Mouse (Mus musculus) limb, embryonic 11.5 days (tissue): ENCODE data around the gene Palm. TPM values are rescaled to one million over a fixed set of nuclear protein-coding genes. Genes with fewer than 3 reads are reported as not detected.
"Not testable (repeated sequence)": the region's sequence is repeated elsewhere in the genome, so short reads cannot be mapped to it uniquely, and the experiment has no call there.

ENCODE experiments used
- ATAC-seq: fragments of 200-750 bp; cut with Nextera tagmentation; 2 replicates; pipeline ENCODE4 v1.8.0; 2017; ENCODE audit warnings: low read depth; ENCODE audit not compliant: insufficient number of reproducible peaks, low FRiP score, low TSS enrichment
- DNase-seq: peaks from one replicate; pipeline ENCODE4 v3.0.0-alpha.2; 2015; ENCODE audit warnings: low spot score
- H3K27ac ChIP-seq: fragments of 300-500 bp; sonication (generic); replicated peaks from 2 replicates; pipeline ENCODE4 v1.5.1; 2014; ENCODE audit warnings: low read depth, mild to moderate bottlenecking, low read length
- H3K27me3 ChIP-seq: fragments of 300-500 bp; sonication (generic); 2 replicates; pipeline ENCODE4 v1.6.1; 2014; ENCODE audit warnings: mild to moderate bottlenecking, low read length, mixed read lengths; ENCODE audit not compliant: control insufficient read depth, insufficient read depth
- H3K36me3 ChIP-seq: fragments of 300-500 bp; sonication (generic); 2 replicates; pipeline ENCODE4 v1.6.1; 2014; ENCODE audit warnings: mild to moderate bottlenecking, low read length, moderate library complexity, mixed read lengths; ENCODE audit not compliant: control insufficient read depth, insufficient read depth
- H3K4me1 ChIP-seq: fragments of 300-500 bp; sonication (generic); 2 replicates; pipeline ENCODE4 v1.6.1; 2014; ENCODE audit warnings: low read length, mixed read lengths; ENCODE audit not compliant: control insufficient read depth, insufficient read depth
- H3K4me2 ChIP-seq: fragments of 300-500 bp; sonication (generic); 2 replicates; pipeline ENCODE4 v1.6.1; 2014; ENCODE audit warnings: low read depth, mild to moderate bottlenecking, moderate library complexity; ENCODE audit not compliant: severe bottlenecking
- H3K4me3 ChIP-seq: fragments of 300-500 bp; sonication (generic); 2 replicates; pipeline ENCODE4 v1.5.1; 2014; ENCODE audit warnings: low read depth, low read length
- H3K9ac ChIP-seq: fragments of 300-500 bp; sonication (generic); 2 replicates; pipeline ENCODE4 v1.6.1; 2014; ENCODE audit warnings: mild to moderate bottlenecking, low read length
- H3K9me3 ChIP-seq: fragments of 300-500 bp; sonication (generic); 2 replicates; pipeline ENCODE4 v1.6.1; 2016; ENCODE audit warnings: low read length; ENCODE audit not compliant: control insufficient read depth
- WGBS: fragments of 180-500 bp; shearing (Covaris S2); extraction: QIAGEN DNeasy Blood & Tissue Kit; methylation state at CpG from one replicate; pipeline ENCODE4 v1.1.7; 2014; 5-methylcytosine and 5-hydroxymethylcytosine counted together
- polyA plus RNA-seq: library from polyadenylated mRNA; unstranded; fragments of >200 nt; fragmentation: Nextera tagmentation; extraction: Ambion mirVana; gene quantifications from 2 replicates; pipeline ENCODE4 v1.2.1, GENCODE M21; 2014

Gene Palm
- polyA plus RNA-seq, 1 experiment from 2014 or later: 108 TPM

DNA sequence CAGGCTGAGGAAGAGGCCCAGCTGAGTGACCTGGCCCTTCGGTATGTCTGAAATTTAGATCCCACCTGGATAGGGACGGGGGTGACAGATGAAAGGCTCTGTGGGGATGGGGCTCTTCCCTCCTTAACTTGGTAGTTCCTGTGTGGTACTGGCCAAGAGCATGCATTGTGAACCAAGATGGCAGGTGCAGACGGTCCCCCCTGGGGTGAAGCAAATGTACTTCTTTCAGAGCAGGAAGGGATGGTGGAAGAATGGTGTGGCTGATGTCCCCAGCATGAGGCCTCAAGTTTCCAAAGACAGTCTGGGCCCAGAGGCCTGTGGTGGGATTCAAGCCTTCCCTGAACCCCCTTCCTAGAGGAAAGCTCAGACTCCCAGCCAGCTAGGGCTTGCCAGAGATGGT is 37.5 kb upstream of the Palm start:
- DNase-seq: no peak
- Histone ChIP-seq H3K4me3 (no peak overlapping the region), H3K27ac (no peak overlapping the region), H3K9ac (no peak overlapping the region), H3K4me1 (peaks cover 8% of the 10 kb centered on the region; the same call in 1 of the 2 replicates), H3K27me3 (no peaks in the 10 kb centered on the region), H3K4me2 (no peak overlapping the region), H3K9me3 (no peaks in the 10 kb centered on the region), H3K36me3 (peaks cover 23% of the 10 kb centered on the region)
- ATAC-seq: no peak
- 76% methylated on average over 3 of the region's 3 CpGs for WGBS

DNA sequence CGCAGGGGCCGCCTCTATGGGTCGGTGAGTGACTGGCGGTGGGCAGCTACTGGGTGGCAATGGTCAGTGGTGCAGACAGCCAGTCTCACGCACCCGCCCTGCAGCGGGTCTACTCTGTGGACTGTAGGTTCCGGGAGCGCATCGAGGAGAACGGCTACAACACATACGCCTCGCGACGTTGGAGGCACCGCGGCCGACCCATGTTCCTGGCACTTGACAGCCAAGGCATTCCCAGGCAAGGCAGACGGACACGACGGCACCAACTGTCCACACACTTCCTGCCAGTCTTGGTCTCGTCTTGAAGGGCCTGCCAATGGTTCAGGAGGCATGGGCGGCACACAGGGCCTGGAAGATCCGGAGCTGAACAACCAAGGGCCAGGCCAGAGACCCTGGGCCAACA is 36.7 kb upstream of the Palm start:
- WGBS: 93% methylated on average over 24 of the region's 24 CpGs
- Histone ChIP-seq H3K4me1 (peaks cover 8% of the 10 kb centered on the region; the same call in 1 of the 2 replicates), H3K36me3 (peaks cover 31% of the 10 kb centered on the region), H3K27me3 (no peaks in the 10 kb centered on the region), H3K4me3 (no peak overlapping the region), H3K4me2 (no peak overlapping the region), H3K27ac (no peak overlapping the region), H3K9me3 (no peaks in the 10 kb centered on the region), H3K9ac (no peak overlapping the region)
- no peak for ATAC-seq
- no peak for DNase-seq

DNA sequence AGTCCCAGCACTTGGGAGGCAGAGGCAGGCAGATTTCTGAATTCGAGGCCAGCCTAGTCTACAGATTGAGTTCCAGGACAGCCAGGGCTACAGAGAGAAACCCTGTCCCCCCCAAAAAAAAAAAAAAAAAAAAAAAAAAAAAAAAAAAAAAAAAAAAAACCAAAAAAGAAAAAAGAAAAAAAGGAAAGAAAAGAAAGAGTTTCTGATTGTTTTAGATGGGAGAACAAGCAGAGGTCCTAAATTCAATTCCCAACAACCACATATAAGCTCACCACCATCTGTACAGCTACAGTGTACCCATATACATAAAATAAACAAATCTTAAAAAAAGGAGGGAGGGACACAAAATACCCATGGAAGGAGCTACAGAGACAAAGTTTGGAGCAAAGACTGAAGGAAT is 33.7 kb upstream of the Palm start:
- not testable (repeated sequence) for H3K9me3 ChIP-seq, DNase-seq, H3K4me2 ChIP-seq, H3K4me1 ChIP-seq, ATAC-seq, H3K27ac ChIP-seq, H3K9ac ChIP-seq, H3K27me3 ChIP-seq, H3K4me3 ChIP-seq
- WGBS: 90% methylated on average over 1 of the region's 1 CpGs
- H3K36me3 ChIP-seq: peaks cover 43% of the 10 kb centered on the region

DNA sequence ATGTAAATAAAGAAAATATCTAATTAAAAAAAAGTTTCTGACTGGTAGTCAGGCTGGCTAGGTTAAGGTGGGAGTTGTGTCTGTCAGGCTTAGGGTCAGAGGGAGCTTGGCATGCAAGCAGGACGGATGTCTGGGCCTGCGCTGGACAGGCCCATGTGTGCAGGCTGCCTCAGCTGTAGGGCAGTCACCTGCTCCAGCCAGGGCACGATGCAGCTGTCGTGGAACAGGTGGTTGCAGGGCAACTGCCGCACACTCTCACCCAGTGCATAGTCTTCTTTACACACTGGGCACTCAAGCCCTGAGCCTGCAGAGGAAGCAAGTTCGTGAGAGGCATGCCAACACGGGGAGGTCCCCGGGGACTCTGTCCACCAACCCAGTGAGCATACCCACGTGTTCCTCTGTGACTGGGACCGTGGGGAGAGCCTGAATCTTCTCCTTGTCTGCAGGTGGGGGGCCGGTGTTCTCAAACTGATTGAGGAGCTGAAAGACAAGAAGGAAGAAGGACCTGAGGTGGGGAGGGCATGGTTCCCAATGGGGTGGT is 32.7 kb upstream of the Palm start:
- Histone ChIP-seq H3K4me1 (peaks cover 7% of the 10 kb centered on the region), H3K27ac (no peak overlapping the region), H3K9ac (no peak overlapping the region), H3K27me3 (no peaks in the 10 kb centered on the region), H3K9me3 (no peaks in the 10 kb centered on the region), H3K4me2 (no peak overlapping the region), H3K4me3 (no peak overlapping the region), H3K36me3 (peaks cover 43% of the 10 kb centered on the region)
- no peak for DNase-seq
- no peak for ATAC-seq
- 94% methylated on average over 11 of the region's 11 CpGs for WGBS

DNA sequence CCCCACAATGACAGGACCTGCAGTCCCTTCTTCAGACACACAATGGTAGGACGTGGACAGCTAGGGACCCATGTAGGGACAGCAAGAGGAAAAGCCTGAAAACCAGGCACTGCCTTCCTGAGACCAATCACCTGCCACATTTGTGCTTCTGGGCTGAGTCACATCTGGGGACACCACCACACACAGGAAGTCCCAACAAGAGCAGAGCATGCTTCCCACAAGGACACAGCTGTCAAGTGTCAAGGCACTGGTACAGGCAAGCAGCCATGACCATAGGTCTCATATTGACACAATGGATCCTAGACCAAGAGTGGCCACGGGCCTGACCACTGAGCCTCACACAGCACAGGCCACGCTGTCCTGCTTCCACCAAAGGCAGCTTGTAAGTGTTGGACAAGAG is 30.5 kb upstream of the Palm start:
- Histone ChIP-seq H3K36me3 (peaks cover 35% of the 10 kb centered on the region), H3K27ac (no peak overlapping the region), H3K4me3 (no peak overlapping the region), H3K4me2 (no peak overlapping the region), H3K27me3 (no peaks in the 10 kb centered on the region), H3K4me1 (peaks cover 12% of the 10 kb centered on the region), H3K9ac (no peak overlapping the region), H3K9me3 (no peaks in the 10 kb centered on the region)
- ATAC-seq: no peak
- 89% methylated on average over 3 of the region's 3 CpGs for WGBS
- DNase-seq: no peak

DNA sequence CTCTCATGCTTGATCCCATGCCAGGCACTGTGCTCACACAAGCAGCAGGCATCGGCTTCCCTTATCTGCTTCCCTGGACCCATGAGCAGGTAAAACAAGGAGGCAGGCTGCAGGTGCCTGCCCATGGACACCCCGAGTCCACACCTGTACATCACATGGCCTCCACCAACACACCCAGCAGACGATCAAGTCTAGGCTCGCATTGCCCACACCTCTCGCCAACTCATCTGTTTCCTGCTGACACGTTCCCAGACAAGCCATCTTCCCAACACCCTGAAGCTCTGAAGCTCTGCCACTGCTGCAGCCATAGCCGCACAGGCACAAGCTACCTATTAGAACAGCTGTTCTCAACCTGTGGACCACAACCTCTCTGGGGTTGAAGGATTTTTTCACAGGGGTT is 29.1 kb upstream of the Palm start:
- H3K4me2 ChIP-seq: no peak overlapping the region
- no peak for DNase-seq
- WGBS: 78% methylated on average over 7 of the region's 7 CpGs
- no peak for ATAC-seq
- H3K9ac ChIP-seq: no peak overlapping the region
- no peaks in the 10 kb centered on the region for H3K9me3 ChIP-seq
- no peak overlapping the region for H3K27ac ChIP-seq
- H3K36me3 ChIP-seq: peaks cover 26% of the 10 kb centered on the region
- no peaks in the 10 kb centered on the region for H3K27me3 ChIP-seq
- no peak overlapping the region for H3K4me3 ChIP-seq
- H3K4me1 ChIP-seq: peaks cover 14% of the 10 kb centered on the region

DNA sequence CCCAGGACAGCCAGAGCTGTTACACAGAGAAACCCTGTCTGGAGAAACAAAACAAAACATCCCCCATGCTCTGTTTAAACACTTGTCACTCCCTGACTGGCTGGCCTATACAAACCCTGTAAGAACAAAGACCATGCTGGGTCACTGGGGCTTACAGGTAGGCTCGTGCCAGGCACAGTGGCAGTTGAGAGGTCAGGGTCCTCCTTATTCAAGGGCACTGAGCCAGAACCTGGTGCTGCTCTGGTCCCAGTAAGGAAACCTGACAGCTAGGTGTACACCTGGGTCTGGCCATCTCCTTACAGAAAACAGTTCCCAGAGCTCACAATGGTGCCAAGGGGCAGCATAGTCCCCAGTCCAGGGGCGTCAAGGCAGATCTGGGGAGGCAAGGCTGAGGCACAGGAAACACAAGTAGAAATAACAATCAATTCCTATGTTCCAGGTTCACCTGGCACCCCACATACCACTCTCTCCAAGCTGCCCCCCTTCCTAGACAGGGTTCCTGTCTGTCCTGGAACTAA is 28.1 kb upstream of the Palm start:
- Histone ChIP-seq H3K27me3 (no peaks in the 10 kb centered on the region), H3K36me3 (peaks cover 24% of the 10 kb centered on the region), H3K9ac (no peak overlapping the region; the same call in 1 of the 2 replicates), H3K9me3 (no peaks in the 10 kb centered on the region), H3K4me3 (peak overlapping the region; percentile 87), H3K4me1 (peaks cover 14% of the 10 kb centered on the region), H3K27ac (no peak overlapping the region), H3K4me2 (peak overlapping the region; percentile 90)
- WGBS: 90% methylated on average over 2 of the region's 2 CpGs
- ATAC-seq: no peak
- DNase-seq: no peak

DNA sequence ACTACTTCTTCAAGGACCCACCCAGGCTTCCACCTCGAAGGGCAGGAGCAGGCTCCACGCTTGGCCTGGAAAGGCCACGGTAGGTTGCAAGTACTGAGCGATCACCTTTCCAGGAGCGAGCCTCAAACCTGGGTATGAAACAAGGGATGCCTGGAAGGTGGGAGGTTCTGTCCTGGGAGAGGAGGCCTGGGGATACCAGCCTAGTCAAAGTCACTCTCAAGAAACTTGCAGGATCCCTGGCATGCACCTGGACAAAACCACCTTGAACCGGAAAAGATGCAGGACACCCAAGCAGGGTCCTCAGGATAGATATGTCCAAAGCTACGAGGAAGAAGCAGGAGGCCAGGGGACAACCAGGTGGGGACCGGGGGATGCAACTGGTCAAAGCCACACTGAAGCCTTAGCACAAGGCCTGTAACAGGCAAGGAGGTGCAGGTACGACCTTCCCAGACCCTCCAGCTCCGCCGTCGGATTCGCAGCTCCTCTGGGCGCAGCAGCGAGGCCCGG is 27.3 kb upstream of the Palm start:
- H3K27me3 ChIP-seq: no peaks in the 10 kb centered on the region
- peaks cover 18% of the 10 kb centered on the region for H3K36me3 ChIP-seq
- WGBS: 9% methylated on average over 16 of the region's 16 CpGs
- DNase-seq: no peak
- H3K9ac ChIP-seq: peak overlapping the region; percentile 95
- peak overlapping the region; percentile 90 for H3K4me2 ChIP-seq
- H3K27ac ChIP-seq: peak overlapping the region; percentile 90
- H3K9me3 ChIP-seq: no peaks in the 10 kb centered on the region
- H3K4me1 ChIP-seq: peaks cover 14% of the 10 kb centered on the region
- ATAC-seq: no peak; the same call in 1 of the 2 replicates
- peak overlapping the region; percentile 87 for H3K4me3 ChIP-seq
